Mouse (Mus musculus): Measurements from ENCODE around the gene Spp1.

Gene Spp1

GRCm38 (mm10) chr5:104434835-104435301 lies at the start of gene Spp1:
Spp1 (plus strand) TSS chr5:104435118.
- in situ Hi-C loops (cut with MboI, MseI): no loop called here

GRCm38 (mm10) chr5:104385521-104385920 lies 49.4 kb upstream of the Spp1 start:
- in situ Hi-C loops (cut with MboI, MseI): no loop called here

GRCm38 (mm10) chr5:104386908-104387307 lies 48.0 kb upstream of the Spp1 start:
- in situ Hi-C loops (cut with MboI, MseI): no loop called here

- in situ Hi-C loops (cut with MboI, MseI): no loop called here
Observed at GRCm38 (mm10) chr5:104390962-104391361, 44.0 kb upstream of the Spp1 start.

GRCm38 (mm10) chr5:104392784-104393183 lies 42.1 kb upstream of the Spp1 start:
- in situ Hi-C loops (cut with MboI, MseI): no loop called here

GRCm38 (mm10) chr5:104396286-104396685 lies 38.6 kb upstream of the Spp1 start:
- in situ Hi-C loops (cut with MboI, MseI): no loop called here

GRCm38 (mm10) chr5:104398001-104398400 lies 36.9 kb upstream of the Spp1 start:
- in situ Hi-C loops (cut with MboI, MseI): no loop called here

- in situ Hi-C loops (cut with MboI, MseI): no loop called here
Observed at GRCm38 (mm10) chr5:104399291-104399950, 35.5 kb upstream of the Spp1 start.

- in situ Hi-C loops (cut with MboI, MseI): no loop called here
Observed at GRCm38 (mm10) chr5:104399970-104400369, 34.9 kb upstream of the Spp1 start.

- in situ Hi-C loops (cut with MboI, MseI): no loop called here
Observed at GRCm38 (mm10) chr5:104402651-104403050, 32.3 kb upstream of the Spp1 start.

- in situ Hi-C loops (cut with MboI, MseI): no loop called here
Observed at GRCm38 (mm10) chr5:104403351-104403750, 31.6 kb upstream of the Spp1 start.

GRCm38 (mm10) chr5:104404551-104404950 lies 30.4 kb upstream of the Spp1 start:
- in situ Hi-C loops (cut with MboI, MseI): no loop called here

GRCm38 (mm10) chr5:104405051-104405450 lies 29.9 kb upstream of the Spp1 start:
- in situ Hi-C loops (cut with MboI, MseI): no loop called here

- in situ Hi-C loops (cut with MboI, MseI): no loop called here
Observed at GRCm38 (mm10) chr5:104406756-104407155, 28.2 kb upstream of the Spp1 start.

- in situ Hi-C loops (cut with MboI, MseI): no loop called here
Observed at GRCm38 (mm10) chr5:104407541-104408231, 27.2 kb upstream of the Spp1 start.

GRCm38 (mm10) chr5:104408549-104408948 lies 26.4 kb upstream of the Spp1 start:
- in situ Hi-C loops (cut with MboI, MseI): no loop called here

GRCm38 (mm10) chr5:104415999-104416398 lies 18.9 kb upstream of the Spp1 start:
- in situ Hi-C loops (cut with MboI, MseI): no loop called here

- in situ Hi-C loops (cut with MboI, MseI): no loop called here
Observed at GRCm38 (mm10) chr5:104417028-104417427, 17.9 kb upstream of the Spp1 start.

GRCm38 (mm10) chr5:104417721-104418120 lies 17.2 kb upstream of the Spp1 start:
- in situ Hi-C loops (cut with MboI, MseI): no loop called here

GRCm38 (mm10) chr5:104422039-104422438 lies 12.9 kb upstream of the Spp1 start:
- in situ Hi-C loops (cut with MboI, MseI): no loop called here

- in situ Hi-C loops (cut with MboI, MseI): no loop called here
Observed at GRCm38 (mm10) chr5:104423861-104424260, 11.1 kb upstream of the Spp1 start.

GRCm38 (mm10) chr5:104425949-104426348 lies 9.0 kb upstream of the Spp1 start:
- in situ Hi-C loops (cut with MboI, MseI): no loop called here

- in situ Hi-C loops (cut with MboI, MseI): no loop called here
Observed at GRCm38 (mm10) chr5:104432886-104433285, 2.0 kb upstream of the Spp1 start.

All from T-helper 2 cell (primary cell).